Mouse (Mus musculus) forebrain, embryonic 14.5 days (tissue): ENCODE results near the gene Wrnip1. TPM values are rescaled to one million over a fixed set of nuclear protein-coding genes. Genes with fewer than 3 reads are reported as not detected.

Experiments used
- ATAC-seq: fragments of 200-750 bp; cut with Nextera tagmentation; 2 replicates; pipeline ENCODE4 v1.8.0; 2017; ENCODE audit warnings: mild to moderate bottlenecking, moderate library complexity
- DNase-seq: peaks from one replicate; pipeline ENCODE4 v3.0.0-alpha.2; 2015; ENCODE audit warnings: low spot score
- H3K27ac ChIP-seq: fragments of 300-500 bp; sonication (generic); 2 replicates; pipeline ENCODE4 v1.5.1; 2014; ENCODE audit warnings: low read depth, mild to moderate bottlenecking, control low read depth, low read length, moderate library complexity
- H3K27me3 ChIP-seq: fragments of 300-500 bp; sonication (generic); replicated peaks from 2 replicates; pipeline ENCODE4 v1.6.1; 2014; ENCODE audit warnings: low read length, control low read depth, mixed read lengths; ENCODE audit not compliant: control insufficient read depth, insufficient read depth
- H3K36me3 ChIP-seq: fragments of 300-500 bp; sonication (generic); 2 replicates; pipeline ENCODE4 v1.6.1; 2014; ENCODE audit warnings: low read length, control low read depth; ENCODE audit not compliant: control insufficient read depth, insufficient read depth
- H3K4me1 ChIP-seq: fragments of 300-500 bp; sonication (generic); 2 replicates; pipeline ENCODE4 v1.6.1; 2014; ENCODE audit warnings: antibody characterized with exemption, low read length, control low read depth; ENCODE audit not compliant: control insufficient read depth, insufficient read depth
- H3K4me2 ChIP-seq: fragments of 300-500 bp; sonication (generic); 2 replicates; pipeline ENCODE4 v1.6.1; 2014; ENCODE audit warnings: mild to moderate bottlenecking, control low read depth, low read length
- H3K4me3 ChIP-seq: fragments of 300-500 bp; sonication (generic); 2 replicates; pipeline ENCODE4 v1.5.1; 2014; ENCODE audit warnings: low read depth, low read length, control low read depth
- H3K9ac ChIP-seq: fragments of 300-500 bp; sonication (generic); 2 replicates; pipeline ENCODE4 v1.6.1; 2014; ENCODE audit warnings: mild to moderate bottlenecking, low read length, control low read depth, moderate library complexity
- H3K9me3 ChIP-seq: fragments of 300-500 bp; sonication (generic); replicated peaks from 2 replicates; pipeline ENCODE4 v1.6.1; 2016; ENCODE audit warnings: low read length, control low read depth, mixed read lengths; ENCODE audit not compliant: control insufficient read depth
- WGBS: fragments of 180-500 bp; shearing (Covaris S2); extraction: QIAGEN DNeasy Blood & Tissue Kit; methylation state at CpG from one replicate; pipeline ENCODE4 v1.1.7; 2014; 5-methylcytosine and 5-hydroxymethylcytosine counted together
- polyA plus RNA-seq: library from polyadenylated mRNA; unstranded; fragments of >200 nt; fragmentation: Nextera tagmentation; extraction: Ambion mirVana; gene quantifications from 2 replicates; pipeline ENCODE4 v1.2.1, GENCODE M21; 2014

Wrnip1 gene
- 19.1 and 22.5 TPM in 2 replicates for polyA plus RNA-seq

DNA sequence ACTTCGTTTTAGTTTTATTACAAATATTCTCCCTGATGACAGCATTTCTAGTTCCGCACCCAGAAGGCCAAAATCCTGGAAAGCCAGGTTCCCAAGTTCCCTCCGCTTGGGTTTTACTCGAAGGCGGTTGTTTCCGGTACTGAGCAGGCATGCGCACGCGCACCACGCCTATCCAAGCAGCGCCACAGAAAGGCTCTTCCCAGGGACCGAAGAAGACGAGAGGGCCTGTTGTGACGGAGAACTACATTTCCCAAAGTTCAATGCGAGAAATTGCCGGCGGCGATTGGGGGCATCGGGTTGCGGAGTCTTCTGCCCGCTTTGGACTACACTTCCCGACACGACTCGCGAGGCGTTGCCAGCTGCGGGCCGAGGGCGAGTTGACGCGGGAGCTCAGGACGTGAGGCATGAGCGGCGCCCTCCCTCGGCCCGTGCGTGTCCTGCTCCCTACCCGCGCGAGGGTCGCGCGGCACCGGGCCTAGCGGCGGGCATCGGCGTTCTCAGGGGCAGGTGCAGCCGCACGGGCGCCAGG, at the start of gene Wrnip1:
TSS of gene Wrnip1 (plus strand) at position 346 of the 529 bp plus-strand sequence.
- Histone ChIP-seq H3K4me3 (peak within 1 kb of the TSS; percentile 90), H3K9me3 (no peaks in the 10 kb centered on the region), H3K27me3 (no peaks in the 10 kb centered on the region), H3K4me2 (peak within 1 kb of the TSS; percentile 82), H3K27ac (peak within 1 kb of the TSS; percentile 82), H3K4me1 (peaks cover 15% of the 10 kb centered on the region), H3K36me3 (peaks cover 11% of the 10 kb centered on the region), H3K9ac (peak within 1 kb of the TSS; percentile 84)
- DNase-seq (peak; percentile 100), ATAC-seq (peak; percentile 97)
- WGBS = 0% methylated on average over 51 of the region's 51 CpGs

DNA sequence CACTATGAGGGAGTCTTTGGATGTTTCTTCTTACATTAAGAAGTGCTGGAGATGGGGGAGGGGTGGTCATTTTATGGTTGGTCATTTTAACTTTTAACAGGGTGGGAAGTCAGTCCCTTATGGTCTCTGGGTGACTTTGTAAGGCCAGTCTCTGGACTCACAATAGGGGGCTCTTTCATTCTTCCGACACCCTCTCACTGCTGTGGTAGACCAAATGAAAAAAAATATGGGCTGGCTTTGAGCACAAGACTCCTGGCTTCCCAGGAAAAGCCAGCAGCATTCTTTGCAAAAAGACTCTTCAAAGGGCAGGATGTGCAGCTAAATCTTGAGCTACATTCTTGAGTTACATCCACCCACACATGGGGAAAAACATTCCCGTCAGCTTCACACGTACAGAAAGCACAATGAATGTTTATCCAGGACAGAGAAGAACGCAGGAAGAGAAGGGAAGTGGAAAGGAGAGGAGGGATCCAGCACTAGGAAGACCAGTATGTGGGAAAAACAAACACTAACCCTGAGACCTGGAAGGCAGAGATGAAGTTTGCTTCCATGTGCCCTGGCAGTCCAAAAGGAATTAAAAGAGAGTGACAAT, 49.7 kb upstream of the Wrnip1 start:
- no peaks in the 10 kb centered on the region for H3K27me3 ChIP-seq
- H3K27ac ChIP-seq = no peak overlapping the region
- H3K9me3 ChIP-seq = no peaks in the 10 kb centered on the region
- no peak overlapping the region for H3K4me2 ChIP-seq
- WGBS = 68% methylated on average over 4 of the region's 4 CpGs
- no peaks in the 10 kb centered on the region for H3K4me1 ChIP-seq
- no peaks in the 10 kb centered on the region for H3K36me3 ChIP-seq
- ATAC-seq (no peak), DNase-seq (no peak)
- no peak overlapping the region for H3K9ac ChIP-seq
- no peak overlapping the region for H3K4me3 ChIP-seq

DNA sequence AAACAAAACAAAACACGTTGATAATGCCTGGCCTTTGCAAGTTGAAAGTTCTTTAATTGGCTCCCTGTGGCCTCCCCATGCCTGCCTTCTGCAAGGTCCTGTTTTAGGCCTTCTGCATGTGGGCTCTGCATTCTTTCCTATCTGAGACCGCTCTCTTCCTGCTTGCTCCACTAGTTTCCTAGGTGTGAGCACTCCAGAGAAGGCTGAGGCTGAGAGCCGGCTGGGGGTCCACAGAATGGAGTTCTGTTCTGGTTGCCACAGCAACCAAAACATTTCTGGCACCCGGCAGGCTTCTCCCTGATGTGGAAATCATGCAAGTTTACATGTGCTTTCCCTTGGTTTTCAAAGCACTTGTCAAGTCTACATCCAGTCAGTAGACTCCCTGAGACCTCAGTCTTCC, 42.8 kb upstream of the Wrnip1 start:
- Histone ChIP-seq H3K9me3 (no peaks in the 10 kb centered on the region), H3K4me2 (no peak overlapping the region), H3K27ac (no peak overlapping the region), H3K9ac (no peak overlapping the region), H3K4me3 (no peak overlapping the region), H3K27me3 (no peaks in the 10 kb centered on the region), H3K36me3 (no peaks in the 10 kb centered on the region), H3K4me1 (peaks cover 7% of the 10 kb centered on the region; the same call in 1 of the 2 replicates)
- ATAC-seq = peak; percentile 50; the same call in 1 of the 2 replicates
- peak; percentile 43 for DNase-seq
- 12% methylated on average over 4 of the region's 4 CpGs for WGBS

DNA sequence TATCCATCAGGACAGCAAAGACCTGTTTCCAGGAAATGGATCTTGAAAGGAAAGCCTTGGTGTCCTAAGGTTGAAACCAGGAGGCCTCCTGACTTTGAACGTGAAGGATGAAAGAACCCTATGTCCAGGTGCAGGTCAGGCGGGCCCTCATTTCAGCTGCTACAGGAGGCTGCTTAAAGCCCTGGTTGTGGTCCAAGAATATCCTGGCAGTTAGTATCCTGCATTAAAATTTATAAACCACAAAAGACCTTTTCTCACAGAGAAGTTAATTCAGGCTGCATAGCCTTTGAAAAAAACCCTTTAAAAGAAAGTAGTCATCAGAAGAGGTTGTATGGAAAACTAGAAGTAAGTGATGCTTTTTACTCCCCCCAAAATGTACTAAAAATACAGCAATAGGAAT, 41.0 kb upstream of the Wrnip1 start:
- no peaks in the 10 kb centered on the region for H3K36me3 ChIP-seq
- H3K9me3 ChIP-seq = no peaks in the 10 kb centered on the region
- DNase-seq (no peak), ATAC-seq (no peak)
- H3K4me2 ChIP-seq = no peak overlapping the region
- no peak overlapping the region for H3K27ac ChIP-seq
- WGBS = 82% methylated on average over 2 of the region's 2 CpGs
- no peaks in the 10 kb centered on the region for H3K27me3 ChIP-seq
- H3K4me1 ChIP-seq = peaks cover 7% of the 10 kb centered on the region; the same call in 1 of the 2 replicates
- H3K4me3 ChIP-seq = no peak overlapping the region
- H3K9ac ChIP-seq = no peak overlapping the region

DNA sequence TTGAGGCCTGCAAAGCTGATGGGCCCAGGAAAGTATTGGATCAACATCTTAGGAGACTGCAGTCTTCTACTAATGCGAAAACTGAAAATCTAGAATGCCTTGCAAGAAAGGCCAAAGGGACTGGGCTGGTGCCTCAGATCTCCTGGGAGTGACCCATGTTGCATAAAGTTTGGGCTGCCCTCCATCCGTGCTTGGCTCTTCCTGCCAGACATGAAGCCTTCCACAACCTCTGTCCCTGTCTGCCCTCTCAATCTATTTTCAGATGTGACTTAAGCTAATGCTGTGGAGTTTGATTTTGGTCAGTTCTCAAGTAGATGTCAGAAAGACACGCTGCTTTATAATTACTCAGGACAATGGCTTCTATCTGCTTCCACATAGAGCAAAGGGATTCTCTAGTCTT, 38.7 kb upstream of the Wrnip1 start:
- H3K4me3 ChIP-seq = no peak overlapping the region
- ATAC-seq = no peak
- H3K27me3 ChIP-seq = no peaks in the 10 kb centered on the region
- peaks cover 7% of the 10 kb centered on the region; the same call in 1 of the 2 replicates for H3K4me1 ChIP-seq
- WGBS = 86% methylated on average over 3 of the region's 3 CpGs
- H3K4me2 ChIP-seq = no peak overlapping the region
- no peak overlapping the region for H3K9ac ChIP-seq
- no peaks in the 10 kb centered on the region for H3K9me3 ChIP-seq
- no peaks in the 10 kb centered on the region for H3K36me3 ChIP-seq
- no peak overlapping the region for H3K27ac ChIP-seq
- no peak for DNase-seq

DNA sequence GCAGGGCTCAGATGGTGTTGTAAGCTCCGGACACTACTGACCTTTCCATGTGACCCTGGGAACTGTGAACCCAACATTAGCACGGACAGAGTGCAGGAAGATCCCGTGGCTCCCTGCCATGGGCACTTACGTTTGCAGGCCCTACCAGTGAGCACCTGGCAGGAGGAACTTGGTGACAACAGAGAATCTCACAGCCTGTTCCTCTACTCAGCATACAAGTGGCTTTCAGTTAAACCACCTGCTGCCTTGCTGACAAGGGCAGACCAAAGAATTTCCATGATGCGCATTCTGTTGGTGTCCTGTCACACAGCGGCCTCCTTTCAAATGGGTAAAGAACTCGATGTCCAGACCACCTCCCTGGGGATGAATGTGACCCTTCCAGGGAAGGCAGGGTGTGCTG, 37.4 kb upstream of the Wrnip1 start:
- DNase-seq (no peak), ATAC-seq (no peak)
- Histone ChIP-seq H3K9ac (no peak overlapping the region), H3K36me3 (no peaks in the 10 kb centered on the region), H3K9me3 (no peaks in the 10 kb centered on the region), H3K4me2 (no peak overlapping the region), H3K27ac (no peak overlapping the region), H3K4me3 (no peak overlapping the region), H3K27me3 (no peaks in the 10 kb centered on the region), H3K4me1 (0 out of 2 replicates have a peak, but pooled peaks cover under 1% of the 10 kb centered on the region)
- WGBS = 42% methylated on average over 7 of the region's 7 CpGs

DNA sequence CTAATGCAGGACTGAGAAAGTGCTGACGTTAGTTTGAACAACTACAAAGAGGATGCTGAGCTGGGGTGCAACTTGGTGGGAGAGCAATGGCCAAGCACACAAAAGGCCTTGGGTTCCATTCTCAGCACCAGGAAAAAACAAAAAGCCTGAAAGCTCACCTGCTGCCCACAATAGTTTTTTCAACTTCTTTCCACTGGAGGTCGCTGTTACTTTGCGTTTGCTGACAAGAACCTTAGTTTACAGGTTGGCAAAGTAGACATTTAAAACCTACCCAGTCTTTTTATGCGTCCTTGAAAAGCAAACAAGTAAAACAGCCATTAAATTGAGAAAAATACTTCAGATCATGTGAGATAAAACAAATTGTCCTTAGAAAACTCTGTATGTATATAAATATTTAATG, 33.7 kb upstream of the Wrnip1 start:
- ATAC-seq = no peak
- no peak overlapping the region for H3K27ac ChIP-seq
- H3K4me2 ChIP-seq = no peak overlapping the region
- no peaks in the 10 kb centered on the region for H3K9me3 ChIP-seq
- no peaks in the 10 kb centered on the region for H3K4me1 ChIP-seq
- no peak overlapping the region for H3K9ac ChIP-seq
- H3K4me3 ChIP-seq = no peak overlapping the region
- H3K27me3 ChIP-seq = no peaks in the 10 kb centered on the region
- H3K36me3 ChIP-seq = no peaks in the 10 kb centered on the region
- 12% methylated on average over 4 of the region's 4 CpGs for WGBS
- DNase-seq = peak; percentile 52

DNA sequence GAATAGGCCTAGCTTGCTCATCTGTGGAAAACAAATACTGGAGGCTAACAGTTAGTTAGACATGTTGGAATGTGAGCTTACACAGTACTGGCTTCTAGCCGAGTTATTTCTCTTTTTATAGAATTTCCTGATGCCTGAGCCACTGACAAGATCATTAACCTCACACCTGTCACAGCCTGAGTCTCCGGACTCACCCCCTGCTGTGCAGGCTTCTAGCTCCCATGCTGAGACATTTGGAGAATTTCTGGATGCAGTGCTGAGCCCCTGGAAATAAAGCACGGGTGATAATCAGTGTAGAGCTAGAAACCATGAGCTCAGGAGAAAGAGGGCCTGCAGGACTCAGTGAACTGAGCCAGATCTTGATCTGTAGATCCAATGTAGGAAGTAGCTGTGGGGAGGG, 31.9 kb upstream of the Wrnip1 start:
- no peak overlapping the region for H3K4me3 ChIP-seq
- H3K9me3 ChIP-seq = no peaks in the 10 kb centered on the region
- no peak overlapping the region for H3K9ac ChIP-seq
- H3K4me1 ChIP-seq = no peaks in the 10 kb centered on the region
- DNase-seq (no peak), ATAC-seq (no peak)
- no peak overlapping the region for H3K4me2 ChIP-seq
- H3K27me3 ChIP-seq = no peaks in the 10 kb centered on the region
- no peak overlapping the region for H3K27ac ChIP-seq
- 12% methylated on average over 3 of the region's 3 CpGs for WGBS
- H3K36me3 ChIP-seq = no peaks in the 10 kb centered on the region

DNA sequence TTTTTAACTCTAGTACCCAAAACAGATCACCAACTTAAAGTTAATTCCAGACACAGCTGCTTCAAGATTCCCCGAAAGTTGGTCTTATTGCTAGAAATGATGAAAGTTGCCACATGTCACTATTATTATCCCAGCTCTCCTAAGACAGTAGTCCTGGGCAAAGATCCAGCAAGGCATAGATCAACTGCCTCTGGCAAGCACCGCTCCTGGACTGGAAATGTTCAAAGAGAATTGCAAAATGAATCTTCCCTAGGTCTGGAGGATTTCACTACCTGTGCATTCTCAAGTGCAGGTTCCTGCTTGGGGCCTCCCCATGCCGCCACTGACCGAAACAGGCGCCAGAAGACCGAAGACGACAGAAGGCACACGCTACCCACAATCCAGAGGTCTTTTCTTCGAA, 25.9 kb upstream of the Wrnip1 start:
- Histone ChIP-seq H3K4me2 (no peak overlapping the region), H3K4me1 (no peaks in the 10 kb centered on the region), H3K9ac (no peak overlapping the region), H3K27me3 (no peaks in the 10 kb centered on the region), H3K27ac (no peak overlapping the region), H3K36me3 (no peaks in the 10 kb centered on the region), H3K4me3 (no peak overlapping the region), H3K9me3 (no peaks in the 10 kb centered on the region)
- ATAC-seq (no peak), DNase-seq (no peak)
- WGBS = 92% methylated on average over 9 of the region's 9 CpGs
